Mouse (Mus musculus): ENCODE measurements around the gene Gast.

GRCm38 (mm10) chr11:100355972-100356818 is 22.0 kb downstream of the Gast start, which contains the start of gene Hap1:
- TF ChIP-seq POLR2A (IDR thresholded peaks at IDR 0.05; ENCODE audit: borderline replicate concordance, extremely low read depth, low read depth, low read length) (peak; percentile 47; the same call in 1 of the 2 replicates), CTCF (IDR thresholded peaks at IDR 0.05; ENCODE audit: insufficient read depth, low read length) (no peak)

Data from lung, adult 2 months (tissue).